Mouse (Mus musculus) brain, embryonic 18.5 days (tissue): ENCODE results near the gene Mef2c.

ENCODE experiments used
- DNase-seq: peaks from one replicate; pipeline ENCODE4 v3.0.0-alpha.2; 2012; ENCODE audit warnings: low read depth, low spot score

The Mef2c gene

DNA sequence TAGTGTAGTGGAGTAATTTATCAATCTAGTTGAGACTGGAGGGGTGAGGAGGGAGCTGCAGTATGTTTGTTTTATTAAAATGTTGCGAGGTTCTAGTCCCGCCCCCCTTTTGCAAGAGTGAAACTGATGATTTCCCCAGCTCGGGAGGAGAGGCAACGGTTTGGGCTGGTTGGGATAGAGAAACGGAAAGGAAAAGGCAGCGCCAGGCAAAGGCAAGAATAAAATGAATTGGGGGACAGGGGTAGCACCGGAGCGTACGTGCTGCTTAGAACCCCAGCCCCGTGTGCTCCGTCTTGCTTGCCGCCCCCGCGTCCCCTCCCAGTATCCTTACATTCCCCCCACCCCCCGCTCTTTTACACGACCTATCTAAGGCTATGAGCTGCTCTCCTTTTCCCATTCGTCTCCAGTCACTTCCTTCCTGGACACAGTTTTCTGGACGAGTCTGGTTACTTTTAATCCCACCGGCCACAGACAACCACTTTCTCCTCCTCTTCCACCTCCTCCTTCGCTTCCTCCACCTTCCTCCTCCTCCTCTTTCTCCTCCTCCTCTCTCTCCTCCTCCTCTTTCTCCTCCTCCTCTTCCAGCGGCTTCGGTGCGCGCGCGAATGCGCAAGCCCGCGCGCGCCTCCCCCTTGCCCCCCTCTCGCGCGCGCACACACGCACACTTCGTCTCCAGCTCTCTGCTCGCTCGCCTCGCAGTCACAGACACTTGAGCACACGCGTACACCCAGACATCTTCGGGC is 20.5 kb downstream of the Mef2c start:
- peak; percentile 80 for DNase-seq

DNA sequence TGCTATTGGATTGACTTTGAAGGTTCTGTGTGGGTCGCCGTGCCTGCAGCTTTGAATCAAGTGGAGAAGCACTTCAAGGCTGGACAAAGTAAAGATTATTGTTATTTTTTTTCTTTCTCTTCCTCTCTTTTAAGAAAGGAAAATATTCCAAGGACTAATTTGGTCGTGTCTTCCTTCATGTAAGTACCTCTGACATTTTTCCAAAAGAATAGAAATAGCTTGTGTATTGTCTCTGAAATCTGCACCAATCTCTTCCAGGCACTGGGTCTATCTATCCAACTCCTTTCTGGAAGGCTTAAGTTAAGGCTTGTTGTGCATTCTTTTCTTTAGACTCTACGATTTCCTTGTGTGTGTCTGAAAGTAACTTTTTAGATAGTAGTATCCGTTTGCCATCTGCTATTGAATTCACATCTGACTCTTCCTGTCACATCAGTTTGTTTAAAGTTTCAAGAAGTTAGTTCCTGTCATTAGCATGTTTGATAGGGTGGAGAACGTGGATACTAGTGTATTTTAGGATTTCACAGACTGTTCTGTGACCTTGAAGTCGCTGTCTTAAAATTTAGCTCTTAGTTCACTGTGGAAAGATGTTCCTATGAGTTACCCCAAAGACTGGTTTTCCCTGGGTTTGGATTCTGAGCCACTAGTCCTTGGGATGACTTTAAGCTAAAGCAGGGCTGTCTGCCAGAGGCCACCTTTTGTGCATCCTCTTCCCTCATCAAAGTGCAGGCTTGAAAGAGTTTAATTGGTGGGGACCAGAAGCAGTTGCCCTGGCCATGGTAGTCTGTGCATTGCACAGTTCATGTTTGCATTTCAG is 21.3 kb downstream of the Mef2c start:
- DNase-seq: no peak

DNA sequence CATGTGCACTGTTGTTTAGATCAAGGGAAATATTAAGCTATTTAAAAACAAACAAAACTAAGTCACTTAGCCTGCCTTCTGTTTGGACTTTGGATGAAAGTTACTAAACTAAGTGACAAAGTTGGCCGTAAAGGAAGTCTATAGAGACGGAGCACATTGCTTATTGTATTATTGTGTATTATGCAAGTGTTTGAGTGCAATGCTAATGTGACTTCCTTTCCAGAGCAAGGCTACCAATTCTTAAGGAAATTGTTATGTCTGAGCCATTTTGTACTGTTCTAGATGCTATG is 21.8 kb downstream of the Mef2c start:
- no peak for DNase-seq

DNA sequence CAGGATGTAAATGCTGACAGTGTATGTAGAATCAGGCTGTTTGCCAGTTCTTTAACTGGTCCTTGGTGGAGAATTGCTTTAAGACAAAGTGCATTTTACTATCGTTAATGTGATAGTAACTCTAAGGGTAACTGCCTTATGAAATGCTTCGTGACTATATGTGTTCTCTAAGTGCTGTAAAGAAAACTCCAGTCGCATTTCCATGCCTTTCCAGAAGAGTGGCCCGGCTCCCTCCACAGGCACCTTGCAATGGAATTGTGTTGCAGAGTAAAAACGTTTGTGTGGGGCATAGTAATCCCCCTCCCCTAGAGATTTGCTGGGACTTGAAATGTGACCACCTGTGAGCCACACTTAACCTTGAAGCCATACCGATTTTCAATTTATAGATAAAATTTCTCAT is 22.2 kb downstream of the Mef2c start:
- no peak for DNase-seq

DNA sequence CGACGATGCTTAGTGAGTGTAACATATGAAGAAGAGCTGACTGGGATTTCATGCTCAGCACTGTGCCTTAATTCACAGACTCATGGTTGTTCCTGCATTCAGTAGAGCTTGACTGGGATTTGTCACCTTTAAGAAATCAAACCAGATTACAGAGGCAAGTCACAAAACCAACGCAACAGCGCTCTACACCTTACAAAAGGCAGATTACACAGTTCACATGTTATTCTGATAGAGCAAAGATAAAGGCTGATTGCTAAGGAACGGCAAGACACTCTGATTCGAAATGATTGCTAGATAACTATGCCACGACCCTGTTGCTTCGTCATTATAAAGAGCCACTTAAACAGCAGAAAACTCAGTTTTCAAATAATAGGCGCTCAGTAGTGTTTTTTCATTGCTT is 24.1 kb downstream of the Mef2c start:
- no peak for DNase-seq

DNA sequence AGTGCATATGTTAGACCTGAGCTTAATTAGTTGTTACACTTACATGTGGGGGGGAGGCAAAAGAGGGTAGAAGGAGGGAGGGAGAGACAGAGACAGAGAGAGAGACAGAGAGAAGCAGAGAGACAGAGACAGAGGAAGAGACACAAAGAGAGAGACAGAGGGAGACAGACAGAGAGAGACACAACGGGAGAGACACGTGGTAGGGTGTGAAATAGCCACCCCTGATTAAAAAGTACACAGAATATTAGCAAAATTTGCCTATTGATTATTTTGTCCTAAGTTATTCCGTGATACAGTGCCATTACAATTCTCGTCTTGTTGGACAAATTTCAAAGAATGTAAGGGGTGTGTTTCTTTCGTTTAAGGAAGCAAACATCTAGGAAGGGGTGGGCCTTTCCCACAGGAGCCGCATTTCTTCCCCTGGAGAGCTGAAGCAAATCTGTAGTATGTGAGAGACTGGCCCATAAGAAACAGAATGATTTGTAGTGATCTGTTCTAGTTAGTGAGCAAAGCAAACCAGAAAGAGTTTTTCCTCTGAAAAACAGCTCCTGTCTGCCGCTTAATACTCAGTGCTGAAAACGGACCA is 26.0 kb downstream of the Mef2c start:
- no peak for DNase-seq

DNA sequence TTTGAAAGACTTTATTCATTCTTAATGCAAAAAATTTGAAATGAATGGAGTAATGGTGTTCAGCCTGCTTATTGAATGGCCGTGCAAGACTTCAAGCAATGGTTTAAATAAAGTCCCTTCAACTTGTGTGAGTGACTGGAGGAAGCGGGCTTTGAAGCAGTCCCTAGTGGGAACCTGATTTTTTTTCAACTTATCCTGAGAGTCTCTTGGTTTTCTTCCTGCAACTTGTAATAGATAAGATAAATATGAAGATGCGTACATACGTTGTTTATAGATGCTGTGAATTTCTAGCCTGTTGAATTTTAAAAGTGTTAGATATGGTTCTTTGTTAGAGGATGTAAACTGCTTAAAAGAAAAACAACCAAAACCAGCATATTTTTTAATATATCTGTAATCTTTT is 27.1 kb downstream of the Mef2c start:
- no peak for DNase-seq

DNA sequence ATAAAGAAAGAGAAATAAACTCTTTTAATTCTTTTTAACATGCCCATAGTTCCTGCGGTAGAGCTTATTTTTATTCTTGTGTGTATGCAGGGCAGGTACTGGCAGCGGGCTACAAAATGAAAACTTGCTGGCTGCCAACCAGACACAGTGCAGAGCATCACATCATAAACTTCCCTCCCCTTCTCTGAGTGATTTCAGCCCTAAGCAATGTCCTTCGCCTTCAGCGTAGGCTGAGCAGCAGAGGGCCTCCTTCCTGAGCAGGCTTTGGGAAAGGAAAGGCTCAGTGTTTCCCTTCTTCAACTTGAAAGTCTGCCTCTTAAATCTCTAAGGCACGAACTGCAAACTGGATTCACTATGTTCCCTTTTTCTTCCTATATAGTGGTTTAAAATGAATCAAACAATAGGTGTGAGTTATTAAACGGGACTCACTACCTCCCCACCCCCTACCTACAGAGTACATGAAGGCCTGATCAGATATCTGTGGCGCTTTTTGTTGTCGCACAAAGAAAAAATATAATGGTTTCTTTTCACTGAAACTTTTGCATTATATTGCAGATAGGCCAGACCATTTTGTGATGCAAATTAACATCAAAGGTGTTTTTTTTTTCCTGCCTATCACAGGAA is 28.2 kb downstream of the Mef2c start:
- no peak for DNase-seq

DNA sequence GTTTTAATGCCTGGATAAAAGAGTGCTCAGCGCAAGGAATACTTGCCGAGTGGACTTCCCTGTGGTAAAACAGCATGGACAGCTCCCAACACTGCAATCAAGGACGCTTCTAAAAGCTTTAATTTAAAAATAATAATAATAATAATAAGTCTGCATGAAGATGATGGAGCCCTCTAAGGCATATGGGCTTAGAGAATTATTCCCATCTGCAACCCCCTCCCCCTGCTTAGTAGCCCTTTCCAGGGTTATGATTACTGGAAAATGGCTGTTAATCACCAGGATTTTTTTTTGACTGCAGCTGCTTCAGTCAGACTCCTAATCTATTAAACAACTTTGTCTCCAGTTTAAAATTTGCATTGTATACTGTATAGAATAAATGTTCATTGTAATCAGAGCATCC is 32.5 kb downstream of the Mef2c start:
- DNase-seq: no peak

DNA sequence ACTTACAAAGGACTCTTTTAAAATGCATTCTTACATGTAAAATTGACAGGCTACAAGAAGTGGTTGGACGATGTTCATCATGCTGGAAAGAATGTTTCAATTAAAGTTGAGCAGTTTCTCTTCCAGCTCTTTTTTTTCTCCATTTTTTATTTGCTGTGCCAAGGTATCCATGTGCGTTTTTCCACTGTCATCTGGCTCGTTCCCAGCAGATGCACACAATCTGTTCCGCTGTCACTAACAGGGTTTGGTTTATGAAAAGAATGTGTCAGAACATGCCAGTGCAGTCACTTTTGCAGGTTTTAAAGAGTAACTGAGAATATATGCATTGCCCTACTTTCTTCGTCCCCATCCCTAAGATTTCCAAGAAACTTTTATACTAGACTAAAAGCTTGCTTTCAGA is 33.3 kb downstream of the Mef2c start:
- no peak for DNase-seq

DNA sequence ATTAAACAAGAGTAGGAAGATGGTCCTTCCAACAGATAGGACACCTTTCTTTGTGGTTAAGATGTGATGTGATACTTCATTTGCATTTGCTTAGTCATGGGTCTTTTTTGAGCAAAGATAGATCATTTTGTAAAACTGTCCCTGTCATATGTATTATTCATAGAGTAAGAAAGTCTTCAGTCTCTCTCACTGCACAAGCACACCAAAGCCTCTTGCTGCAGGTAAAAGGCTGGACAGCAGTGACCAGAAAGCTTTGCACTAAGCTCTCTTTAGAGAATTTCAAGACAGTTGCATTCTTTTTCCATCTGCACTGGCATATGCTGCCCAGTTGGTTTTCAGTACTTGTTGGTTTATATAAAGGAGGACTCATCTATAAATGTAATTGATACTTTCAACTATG is 36.1 kb downstream of the Mef2c start:
- DNase-seq: no peak

DNA sequence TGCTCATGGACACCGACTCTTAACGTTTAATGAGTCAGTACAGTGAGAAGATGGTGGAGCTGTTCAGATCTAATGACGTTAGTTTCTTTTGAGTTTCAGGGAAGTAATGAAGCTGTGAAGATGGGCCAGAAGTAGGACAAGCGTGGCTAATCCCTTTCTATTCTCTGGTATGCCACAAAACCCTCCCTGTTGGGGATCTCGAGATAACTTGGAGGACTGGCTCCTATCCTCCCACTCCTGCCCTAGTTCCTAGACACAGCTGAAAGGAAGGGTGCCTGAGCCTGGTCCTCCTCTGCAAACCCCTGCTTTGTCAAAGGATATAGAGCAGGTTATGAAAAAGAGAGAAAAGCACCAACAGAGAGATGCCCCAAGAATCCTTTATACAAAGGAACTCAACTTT is 38.8 kb downstream of the Mef2c start:
- no peak for DNase-seq

DNA sequence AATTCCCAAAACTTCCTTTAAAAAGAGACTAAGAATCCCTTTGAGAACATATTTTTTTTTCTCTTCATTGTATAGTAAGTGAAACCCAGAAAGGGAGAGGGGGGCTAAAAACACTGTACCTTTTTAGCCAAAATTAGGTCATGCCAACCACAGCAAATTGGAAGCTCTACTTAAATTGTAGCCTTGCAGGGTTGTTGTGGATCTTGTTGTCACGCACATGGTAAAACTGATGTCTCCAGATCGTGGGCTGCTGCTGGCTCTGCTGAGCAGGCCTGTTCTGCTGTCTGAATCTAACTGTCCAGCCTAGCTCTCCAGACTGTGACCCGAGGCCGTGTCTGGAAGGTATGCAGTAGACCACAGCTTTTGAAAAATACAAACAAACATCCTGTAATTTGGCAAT is 40.9 kb downstream of the Mef2c start:
- no peak for DNase-seq

DNA sequence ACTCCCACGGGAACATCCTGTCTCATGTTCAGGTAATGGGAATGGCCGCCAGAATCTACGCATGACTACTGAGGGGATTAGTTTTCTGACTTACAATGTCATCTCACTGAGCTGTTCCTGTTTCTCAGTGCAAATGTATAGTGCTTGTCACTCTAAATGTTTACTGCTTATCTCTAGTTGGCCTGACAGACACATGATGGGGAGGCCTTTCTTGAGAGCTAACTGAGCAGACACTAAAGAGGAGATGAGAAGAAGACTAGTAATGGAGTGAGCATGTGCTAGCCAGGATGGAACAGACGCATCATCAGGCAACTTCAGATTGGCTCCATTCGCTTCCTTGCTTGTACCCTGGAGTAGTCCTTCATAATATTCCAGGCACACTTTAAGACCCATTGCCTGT is 43.0 kb downstream of the Mef2c start:
- no peak for DNase-seq

DNA sequence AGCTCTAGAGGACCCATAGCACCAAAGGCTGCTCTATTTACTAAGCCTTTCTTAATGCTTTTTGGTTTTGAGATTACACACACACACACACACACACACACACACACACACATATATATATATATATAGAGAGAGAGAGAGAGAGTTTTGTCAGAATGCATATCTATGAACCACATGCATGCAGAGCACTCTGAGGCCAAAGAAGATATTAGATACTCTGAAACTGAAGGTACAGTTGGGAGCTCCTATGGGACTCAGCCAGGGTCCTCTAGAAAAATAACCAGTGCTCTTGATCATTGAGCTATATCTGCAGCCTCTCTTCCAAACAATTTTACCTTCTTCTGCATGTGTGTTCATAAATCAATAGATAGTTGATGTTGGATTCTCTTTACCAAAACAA is 47.4 kb downstream of the Mef2c start:
- no peak for DNase-seq

DNA sequence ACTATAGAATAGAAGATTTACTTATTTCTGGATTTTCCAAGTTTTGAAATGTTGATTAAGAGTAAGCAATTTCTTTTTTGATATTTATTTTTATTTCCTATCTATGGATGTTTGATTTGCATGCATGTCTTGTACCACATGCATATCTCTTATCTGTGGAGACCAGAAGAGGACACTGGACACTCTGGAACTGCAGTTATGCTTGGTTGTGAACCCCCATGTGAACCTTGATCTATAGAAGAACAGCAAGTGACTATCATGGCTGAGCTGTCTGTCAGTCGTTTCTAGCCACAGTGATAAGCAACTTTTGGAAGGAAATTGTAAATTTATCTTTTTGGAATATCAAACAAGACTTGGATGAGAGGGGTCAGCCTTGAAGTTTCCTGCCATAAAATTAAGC is 48.2 kb downstream of the Mef2c start:
- DNase-seq: no peak

DNA sequence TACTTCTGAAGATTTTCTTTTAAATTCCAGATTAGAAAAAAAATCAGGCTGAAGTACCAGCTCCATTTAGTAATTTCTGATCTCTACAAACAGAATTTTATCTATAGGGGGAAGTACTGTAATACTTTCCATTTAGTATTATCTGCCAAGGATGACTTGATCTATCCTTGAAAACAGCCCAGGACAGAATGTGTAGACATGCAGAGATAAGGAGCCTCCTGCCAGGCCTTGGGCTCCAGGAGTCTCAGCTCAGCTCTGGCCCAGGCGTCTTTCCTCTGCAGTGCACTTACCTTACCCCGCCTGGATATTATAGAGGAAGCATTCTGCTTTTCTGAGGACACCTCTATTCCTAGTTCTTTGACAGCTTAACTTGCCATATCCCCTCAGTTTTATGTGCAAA is 59.4 kb downstream of the Mef2c start:
- no peak for DNase-seq

DNA sequence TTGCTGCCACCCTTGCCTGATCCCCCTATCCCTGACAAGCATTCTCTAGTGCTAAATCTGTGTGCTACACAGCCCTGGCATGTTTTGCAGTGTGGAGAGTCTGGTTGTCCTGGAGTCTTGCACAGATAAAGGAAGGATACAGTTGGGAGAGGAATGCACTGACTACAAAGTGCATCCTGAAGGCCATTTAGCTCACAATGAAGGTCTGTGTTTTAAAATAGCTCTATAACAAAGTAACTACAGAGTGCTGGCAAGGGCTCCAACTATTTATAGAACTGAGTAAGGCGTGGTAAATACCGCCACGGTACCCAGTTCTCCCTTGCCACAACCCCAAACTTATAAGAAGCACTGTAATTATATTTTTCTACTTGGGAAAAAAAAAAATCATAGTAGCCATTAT is 61.9 kb downstream of the Mef2c start:
- DNase-seq: no peak

DNA sequence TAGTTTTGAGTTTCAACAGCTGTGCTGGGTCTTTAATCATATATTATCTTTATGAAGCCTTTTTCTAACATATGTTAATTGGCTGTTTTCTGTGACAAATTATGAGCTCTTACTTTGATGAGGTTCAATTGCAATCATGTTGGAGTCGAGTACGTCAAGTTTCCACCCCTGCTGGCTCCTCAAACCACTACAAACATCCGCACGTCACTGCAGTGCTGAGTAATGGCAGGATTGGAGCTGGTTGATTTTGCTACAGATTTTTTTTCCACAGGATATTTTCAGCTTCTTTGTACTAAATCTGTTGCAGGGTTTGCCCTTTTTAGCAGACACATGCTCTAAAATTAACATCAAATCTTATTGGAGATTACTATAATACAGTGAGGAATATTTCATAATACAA is 62.3 kb downstream of the Mef2c start:
- no peak for DNase-seq

DNA sequence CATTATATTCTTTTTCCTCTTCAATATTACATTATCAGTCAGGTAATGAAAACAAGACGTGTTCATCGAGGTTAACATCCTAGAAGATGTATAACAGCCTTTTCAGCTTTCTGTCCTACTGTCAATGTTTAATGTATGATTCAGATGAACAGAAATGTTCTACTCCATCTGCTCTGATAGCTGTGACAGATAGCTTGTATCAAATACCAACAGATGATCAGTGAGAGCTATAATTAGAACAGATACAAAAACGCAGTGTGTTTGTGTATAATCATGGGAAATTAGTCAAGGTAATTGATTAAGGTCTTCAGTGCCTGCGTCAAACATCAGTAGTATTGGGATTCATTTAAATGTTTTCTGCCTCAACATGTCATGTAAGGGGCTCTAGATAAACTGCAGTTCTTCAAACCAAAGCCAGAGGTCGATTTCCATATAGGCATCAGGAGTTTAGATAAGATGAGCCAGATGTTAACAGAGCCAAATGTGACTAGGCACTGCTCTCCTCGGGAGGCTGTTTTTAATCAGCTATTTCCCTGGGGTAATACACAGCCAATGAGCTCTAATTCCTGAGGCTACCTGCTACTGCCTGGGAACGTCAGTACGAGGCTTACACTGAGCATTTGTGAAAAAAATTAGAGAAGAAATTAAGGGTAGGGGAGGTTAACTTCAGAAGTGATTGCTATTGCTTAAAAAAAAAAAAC is 63.1 kb downstream of the Mef2c start:
- no peak for DNase-seq

DNA sequence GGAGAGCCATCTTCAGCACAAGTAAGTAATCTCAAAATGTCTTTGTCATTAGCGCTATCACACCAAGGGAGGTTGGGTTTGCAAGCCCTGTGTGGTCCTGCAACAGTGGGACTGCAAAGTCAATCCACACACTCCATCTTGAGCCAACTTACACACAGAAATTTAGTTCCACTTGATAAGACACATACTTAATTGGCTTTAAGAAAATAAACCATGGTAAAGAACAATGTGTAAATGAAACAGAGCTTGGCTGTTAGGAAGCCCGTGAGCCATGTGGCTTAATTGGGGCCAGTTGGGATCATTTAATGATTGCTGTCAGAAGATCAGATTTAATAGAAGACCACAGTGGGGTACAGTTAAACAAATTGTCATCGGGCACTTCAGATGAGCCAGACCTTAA is 63.8 kb downstream of the Mef2c start:
- DNase-seq: no peak

DNA sequence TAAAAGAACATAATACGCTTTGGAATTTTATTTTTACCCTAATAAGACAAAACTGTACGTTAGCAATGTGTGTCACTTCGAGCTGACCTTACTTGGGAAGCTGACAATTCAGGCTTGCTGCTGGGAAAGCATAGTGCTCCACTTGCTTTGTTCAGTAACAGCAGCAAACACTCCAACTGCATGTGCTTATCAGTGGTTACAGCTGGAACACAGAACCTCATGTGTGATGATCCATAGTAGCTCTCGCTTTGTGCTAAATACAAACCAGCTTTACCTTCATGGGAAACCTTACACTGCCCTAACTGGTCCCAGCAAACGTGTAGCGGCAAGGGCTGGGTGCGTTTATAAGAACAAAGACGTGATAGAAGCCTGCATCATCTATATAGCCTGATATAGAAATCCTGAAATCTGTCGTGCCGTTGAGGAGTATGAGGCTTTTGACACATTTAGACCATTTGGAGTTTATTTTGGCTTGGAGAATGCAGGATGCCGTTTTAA is 65.0 kb downstream of the Mef2c start:
- no peak for DNase-seq
